Mouse (Mus musculus): Measurements from ENCODE around the gene Prmt1.

DNA sequence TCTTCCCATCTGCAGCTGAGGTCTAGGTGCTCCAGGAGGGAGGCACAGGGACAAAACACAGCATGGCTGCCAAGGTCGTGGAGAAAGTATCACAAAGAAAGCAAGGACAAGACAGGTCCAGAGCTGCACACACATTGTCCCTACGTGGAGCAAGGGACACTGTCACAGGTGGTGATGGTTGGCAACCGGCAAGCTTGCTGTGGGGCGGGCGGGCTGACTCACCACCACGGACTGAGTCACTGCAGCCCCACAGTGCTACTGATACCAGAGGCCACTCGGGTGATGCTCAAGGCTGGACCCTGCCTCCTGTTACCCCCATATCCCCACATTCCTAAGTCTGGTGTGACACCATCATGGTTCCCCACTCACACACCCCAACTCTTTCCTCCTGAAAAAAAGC, 16.1 kb upstream of the Prmt1 start:
- TF ChIP-seq CTCF (IDR thresholded peaks at IDR 0.05; ENCODE audit: control insufficient read depth, insufficient read depth, insufficient read length) (no peak), USF1 (IDR thresholded peaks at IDR 0.05; ENCODE audit: low read depth) (no peak), MAX (IDR thresholded peaks at IDR 0.05) (no peak), CEBPB (IDR thresholded peaks at IDR 0.05; ENCODE audit: low read depth) (no peak), MYOD1 (IDR thresholded peaks at IDR 0.05; ENCODE audit: control insufficient read depth, insufficient read length, low read depth) (peak; percentile 52), MYOG (IDR thresholded peaks at IDR 0.05; ENCODE audit: control insufficient read depth, extremely low read depth, insufficient read length) (no peak), FOSL1 (IDR thresholded peaks at IDR 0.05; ENCODE audit: insufficient read depth, low read length, poor library complexity, severe bottlenecking) (peak; percentile 5)

Data from C2C12 (cell line).